Mouse (Mus musculus) myocyte (in vitro differentiated cells): ENCODE measurements around the gene Lenep.

Experiments
- E2F4 ChIP-seq: IDR thresholded peaks from one replicate; pipeline ENCODE4 v1.6.1; 2011; ENCODE audit warnings: mild to moderate bottlenecking, control low read depth, moderate library complexity; ENCODE audit not compliant: insufficient read depth
- MAX ChIP-seq: IDR thresholded peaks from one replicate; pipeline ENCODE4 v1.6.1; 2011; ENCODE audit warnings: low read depth, mild to moderate bottlenecking, control low read depth
- MYOD1 ChIP-seq, 3 experiments: IDR thresholded peaks; one replicate each; pipeline ENCODE4 v1.6.1; 2011; ENCODE audit warnings: control low read depth in 2 of 3, low read depth in 2 of 3, mild to moderate bottlenecking in 2 of 3, moderate library complexity in 1 of 3; ENCODE audit not compliant: insufficient read length in 2 of 3, control insufficient read depth in 1 of 3
- MYOG ChIP-seq, 3 experiments: IDR thresholded peaks; one replicate each; pipeline ENCODE4 v1.6.1; 2011; ENCODE audit warnings: control low read depth in 2 of 3, low read depth in 2 of 3, mild to moderate bottlenecking in 2 of 3; ENCODE audit not compliant: insufficient read length in 2 of 3, control insufficient read depth in 1 of 3, insufficient read depth in 1 of 3
- POLR2A ChIP-seq: IDR thresholded peaks from one replicate; pipeline ENCODE4 v1.6.1; 2011; ENCODE audit warnings: low read depth, mild to moderate bottlenecking, control low read depth, moderate library complexity; ENCODE audit not compliant: insufficient read length
- POLR2AphosphoS2 ChIP-seq: IDR thresholded peaks from one replicate; pipeline ENCODE4 v1.6.1; 2011; ENCODE audit warnings: low read depth, control low read depth; ENCODE audit not compliant: insufficient read length
- TCF12 ChIP-seq: IDR thresholded peaks from one replicate; pipeline ENCODE4 v1.6.1; 2011; ENCODE audit warnings: mild to moderate bottlenecking, control low read depth; ENCODE audit not compliant: poor library complexity, insufficient read depth, severe bottlenecking
- TCF3 ChIP-seq: IDR thresholded peaks from one replicate; pipeline ENCODE4 v1.6.1; 2011; ENCODE audit warnings: low read depth, control low read depth; ENCODE audit not compliant: insufficient read length
- USF1 ChIP-seq: IDR thresholded peaks from one replicate; pipeline ENCODE4 v1.6.1; 2011; ENCODE audit warnings: low read depth, mild to moderate bottlenecking, control low read depth, moderate library complexity

DNA sequence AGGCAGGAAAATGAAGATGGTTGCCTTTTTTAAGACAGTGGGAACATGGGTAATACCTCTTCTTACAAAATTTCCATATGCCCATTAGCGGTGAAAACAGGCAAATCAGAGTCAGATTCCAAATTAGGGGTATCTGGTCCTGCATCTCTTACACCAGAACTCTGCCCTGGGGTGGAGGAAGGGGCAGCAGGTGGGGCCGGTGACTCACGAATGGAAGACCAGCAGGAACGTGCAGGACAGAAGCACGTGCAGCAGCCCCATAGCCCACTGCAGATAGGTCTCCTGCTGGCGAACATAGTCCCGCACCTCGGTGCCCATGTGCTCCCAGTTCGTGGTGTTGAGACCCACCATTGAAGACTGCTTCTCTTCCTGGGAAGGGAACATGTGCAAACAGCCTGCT, 46.6 kb downstream of the Lenep start:
- no peak for TF ChIP-seq POLR2A
- TF ChIP-seq MYOD1 (IDR thresholded peaks at IDR 0.05; ENCODE audit: control insufficient read depth in 1 of 3, insufficient read length in 2 of 3, low read depth in 2 of 3), result no peak
- TF ChIP-seq POLR2AphosphoS2, result no peak
- no peak for TF ChIP-seq TCF12
- no peak for TF ChIP-seq TCF3
- TF ChIP-seq MAX, result no peak
- TF ChIP-seq USF1, result no peak
- TF ChIP-seq E2F4, result no peak
- no peak for TF ChIP-seq MYOG (IDR thresholded peaks at IDR 0.05; ENCODE audit: control insufficient read depth in 1 of 3, insufficient read depth in 1 of 3, insufficient read length in 2 of 3, low read depth in 2 of 3)
